Mouse (Mus musculus): ENCODE data around the gene Dpep3. TPM values are rescaled to one million over a fixed set of nuclear protein-coding genes. Genes with fewer than 3 reads are reported as not detected.

Gene Dpep3
- polyA plus RNA-seq, 1 experiment from 2014 or later, result not detected

GRCm38 (mm10) chr8:105942542-105942941 is 36.7 kb downstream of the Dpep3 start:
- WGBS, result 97% methylated on average over 5 of the region's 5 CpGs
- DNase-seq (ENCODE audit: low spot score), result no peak
- H3K36me3 ChIP-seq, result peaks cover 57% of the 10 kb centered on the region
- H3K4me1 ChIP-seq (replicated peaks), result peaks cover 17% of the 10 kb centered on the region
- no peaks in the 10 kb centered on the region for H3K27me3 ChIP-seq (ENCODE audit: insufficient read depth, poor library complexity, severe bottlenecking)
- no peaks in the 10 kb centered on the region for H3K9me3 ChIP-seq
- no peak overlapping the region for H3K4me3 ChIP-seq
- no peak overlapping the region for H3K27ac ChIP-seq

- peaks cover 20% of the 10 kb centered on the region for H3K4me1 ChIP-seq (replicated peaks)
- no peak overlapping the region for H3K4me3 ChIP-seq
- H3K36me3 ChIP-seq, result peaks cover 52% of the 10 kb centered on the region
- 95% methylated on average over 11 of the region's 11 CpGs for WGBS
- no peak for DNase-seq (ENCODE audit: low spot score)
- H3K27me3 ChIP-seq (ENCODE audit: insufficient read depth, poor library complexity, severe bottlenecking), result no peaks in the 10 kb centered on the region
- no peaks in the 10 kb centered on the region for H3K9me3 ChIP-seq
- H3K27ac ChIP-seq, result no peak overlapping the region
These were observed 37.2 kb downstream of the Dpep3 start for GRCm38 (mm10) chr8:105942026-105942425.

- 48% methylated on average over 4 of the region's 4 CpGs for WGBS
- Histone ChIP-seq H3K36me3 (peaks cover 16% of the 10 kb centered on the region), H3K4me1 (replicated peaks) (peaks cover 30% of the 10 kb centered on the region), H3K27ac (peak within 1 kb of the TSS; percentile 95), H3K9me3 (no peaks in the 10 kb centered on the region), H3K4me3 (peak within 1 kb of the TSS; percentile 86), H3K27me3 (ENCODE audit: insufficient read depth, poor library complexity, severe bottlenecking) (no peaks in the 10 kb centered on the region)
- DNase-seq (ENCODE audit: low spot score), result no peak
These were observed 40.9 kb downstream of the Dpep3 start, which contains the start of gene Psmb10 for GRCm38 (mm10) chr8:105938306-105938669. Psmb10 (minus strand) TSS chr8:105938444.

- Histone ChIP-seq H3K4me3 (peak overlapping the region; percentile 86), H3K27ac (peak overlapping the region; percentile 95)
- 2% methylated on average over 33 of the region's 33 CpGs for WGBS
These were observed 41.5 kb downstream of the Dpep3 start for GRCm38 (mm10) chr8:105937496-105938305.

GRCm38 (mm10) chr8:105936866-105937475 is 42.3 kb downstream of the Dpep3 start:
- Histone ChIP-seq H3K36me3 (peaks cover 22% of the 10 kb centered on the region), H3K27ac (peak overlapping the region; percentile 95), H3K27me3 (ENCODE audit: insufficient read depth, poor library complexity, severe bottlenecking) (no peaks in the 10 kb centered on the region), H3K4me3 (peak overlapping the region; percentile 86), H3K9me3 (no peaks in the 10 kb centered on the region), H3K4me1 (replicated peaks) (peaks cover 27% of the 10 kb centered on the region)
- under 1% methylated on average over 30 of the region's 30 CpGs for WGBS
- peak; percentile 90 for DNase-seq (ENCODE audit: low spot score)

More at GRCm38 (mm10) chr8:105937496-105938305, 41.5 kb downstream of the Dpep3 start:
- Histone ChIP-seq H3K27me3 (ENCODE audit: insufficient read depth, poor library complexity, severe bottlenecking) (no peaks in the 10 kb centered on the region), H3K9me3 (no peaks in the 10 kb centered on the region), H3K36me3 (peaks cover 16% of the 10 kb centered on the region), H3K4me1 (replicated peaks) (peaks cover 27% of the 10 kb centered on the region)
- DNase-seq (ENCODE audit: low spot score), result peak; percentile 53

- DNase-seq (ENCODE audit: low spot score), result no peak
- H3K27ac ChIP-seq, result peak overlapping the region; percentile 95
- no peaks in the 10 kb centered on the region for H3K9me3 ChIP-seq
- H3K36me3 ChIP-seq, result peaks cover 24% of the 10 kb centered on the region
- peak overlapping the region; percentile 86 for H3K4me3 ChIP-seq
- H3K4me1 ChIP-seq (replicated peaks), result peaks cover 28% of the 10 kb centered on the region
- H3K27me3 ChIP-seq (ENCODE audit: insufficient read depth, poor library complexity, severe bottlenecking), result no peaks in the 10 kb centered on the region
- WGBS, result 29% methylated on average over 7 of the region's 7 CpGs
These were observed 43.2 kb downstream of the Dpep3 start for GRCm38 (mm10) chr8:105935863-105936603.

- DNase-seq (ENCODE audit: low spot score), result no peak
- Histone ChIP-seq H3K4me1 (replicated peaks) (peaks cover 37% of the 10 kb centered on the region), H3K27me3 (ENCODE audit: insufficient read depth, poor library complexity, severe bottlenecking) (no peaks in the 10 kb centered on the region), H3K27ac (no peak overlapping the region), H3K36me3 (peaks cover 31% of the 10 kb centered on the region), H3K9me3 (no peaks in the 10 kb centered on the region), H3K4me3 (no peak overlapping the region)
- WGBS, result 81% methylated on average over 6 of the region's 6 CpGs
These were observed 44.1 kb downstream of the Dpep3 start for GRCm38 (mm10) chr8:105935105-105935504.

GRCm38 (mm10) chr8:105933762-105934161 is 45.5 kb downstream of the Dpep3 start, which contains the start of gene Ctrl:
Ctrl (minus strand) TSS chr8:105933862.
- no peak within 1 kb of the TSS for H3K27ac ChIP-seq
- H3K36me3 ChIP-seq, result peaks cover 36% of the 10 kb centered on the region
- DNase-seq (ENCODE audit: low spot score), result no peak
- no peaks in the 10 kb centered on the region for H3K9me3 ChIP-seq
- no peak within 1 kb of the TSS for H3K4me3 ChIP-seq
- WGBS, result 90% methylated on average over 2 of the region's 2 CpGs
- peaks cover 37% of the 10 kb centered on the region for H3K4me1 ChIP-seq (replicated peaks)
- H3K27me3 ChIP-seq (ENCODE audit: insufficient read depth, poor library complexity, severe bottlenecking), result no peaks in the 10 kb centered on the region

GRCm38 (mm10) chr8:105932525-105932924 is 46.7 kb downstream of the Dpep3 start:
- Histone ChIP-seq H3K4me3 (no peak overlapping the region), H3K36me3 (peaks cover 36% of the 10 kb centered on the region), H3K9me3 (no peaks in the 10 kb centered on the region), H3K27ac (no peak overlapping the region), H3K27me3 (ENCODE audit: insufficient read depth, poor library complexity, severe bottlenecking) (no peaks in the 10 kb centered on the region), H3K4me1 (replicated peaks) (peaks cover 28% of the 10 kb centered on the region)
- WGBS, result 92% methylated on average over 11 of the region's 11 CpGs
- DNase-seq (ENCODE audit: low spot score), result no peak

GRCm38 (mm10) chr8:105931271-105931670 is 48.0 kb downstream of the Dpep3 start:
- Histone ChIP-seq H3K27me3 (ENCODE audit: insufficient read depth, poor library complexity, severe bottlenecking) (no peaks in the 10 kb centered on the region), H3K27ac (no peak overlapping the region), H3K4me1 (replicated peaks) (peaks cover 19% of the 10 kb centered on the region), H3K36me3 (peaks cover 40% of the 10 kb centered on the region), H3K9me3 (no peaks in the 10 kb centered on the region), H3K4me3 (no peak overlapping the region)
- no peak for DNase-seq (ENCODE audit: low spot score)
- 96% methylated on average over 3 of the region's 3 CpGs for WGBS

GRCm38 (mm10) chr8:105930602-105931001 is 48.6 kb downstream of the Dpep3 start:
- 13% methylated on average over 8 of the region's 8 CpGs for WGBS
- DNase-seq (ENCODE audit: low spot score), result peak; percentile 82
- no peaks in the 10 kb centered on the region for H3K27me3 ChIP-seq (ENCODE audit: insufficient read depth, poor library complexity, severe bottlenecking)
- peaks cover 13% of the 10 kb centered on the region for H3K4me1 ChIP-seq (replicated peaks)
- H3K36me3 ChIP-seq, result peaks cover 40% of the 10 kb centered on the region
- no peak overlapping the region for H3K4me3 ChIP-seq
- H3K9me3 ChIP-seq, result no peaks in the 10 kb centered on the region
- peak overlapping the region; percentile 83 for H3K27ac ChIP-seq

GRCm38 (mm10) chr8:105925123-105925522 is 54.1 kb downstream of the Dpep3 start:
- Histone ChIP-seq H3K4me1 (replicated peaks) (no peaks in the 10 kb centered on the region), H3K4me3 (no peak overlapping the region), H3K36me3 (peaks cover 31% of the 10 kb centered on the region), H3K27me3 (ENCODE audit: insufficient read depth, poor library complexity, severe bottlenecking) (no peaks in the 10 kb centered on the region), H3K9me3 (no peaks in the 10 kb centered on the region), H3K27ac (no peak overlapping the region)
- no peak for DNase-seq (ENCODE audit: low spot score)
- WGBS, result 74% methylated on average over 3 of the region's 3 CpGs
